Comparison of ENCODE assay signal across 27 mouse cellular contexts in the genomic region with DNA sequence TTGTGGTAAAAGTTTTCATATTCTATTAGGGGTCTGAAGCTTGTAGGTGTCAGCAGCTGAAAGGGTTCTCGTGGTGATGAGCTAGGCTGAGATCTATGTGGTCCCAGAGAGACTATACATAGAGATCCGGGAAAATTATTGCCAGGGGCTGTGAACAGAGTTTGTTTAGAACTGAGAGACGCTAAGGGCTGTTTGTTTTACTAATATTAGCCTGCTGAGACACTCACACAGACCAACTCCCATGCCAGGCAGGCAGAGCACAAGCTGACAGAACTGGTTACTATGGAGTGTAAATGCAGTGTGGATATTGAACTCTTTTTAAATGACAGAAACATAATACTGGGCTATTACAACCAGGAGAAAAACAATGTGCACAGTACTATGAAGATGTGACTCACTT.
"Had no signal": no experiment of that assay in that cellular context is flagged by ENCODE, and none has a peak within 500 bp of the region (broad histone marks: within the 10 kb centered on the region; RNA-seq: fewer than 3 reads in every experiment).

No protein-coding gene starts in this region.

- H3K27me3 ChIP-seq: heart, embryonic 13.5 days; heart, embryonic 15.5 days; hindbrain, embryonic 15.5 days; kidney, embryonic 15.5 days; limb, embryonic 13.5 days; limb, embryonic 15.5 days; liver, embryonic 12.5 days had no signal

- H3K36me3 ChIP-seq: heart, embryonic 13.5 days; heart, embryonic 15.5 days; hindbrain, embryonic 15.5 days; kidney, embryonic 15.5 days; limb, embryonic 13.5 days; limb, embryonic 15.5 days; liver, embryonic 12.5 days had no signal

- H3K4me3 ChIP-seq: gastrocnemius, adult 2 months; heart, adult 2 months; heart, embryonic 13.5 days; heart, embryonic 15.5 days; hindbrain, embryonic 13.5 days; hindbrain, embryonic 15.5 days; kidney, embryonic 15.5 days; limb, embryonic 13.5 days; limb, embryonic 15.5 days; liver, embryonic 12.5 days had no signal

- H3K27ac ChIP-seq: gastrocnemius, adult 2 months; heart, adult 2 months; heart, embryonic 13.5 days; heart, embryonic 15.5 days; hindbrain, embryonic 13.5 days; hindbrain, embryonic 15.5 days; hindbrain, postnatal 0 days; kidney, embryonic 15.5 days; kidney, postnatal 0 days; limb, embryonic 13.5 days; limb, embryonic 15.5 days; liver, embryonic 12.5 days; liver, embryonic 14.5 days had no signal

- H3K4me2 ChIP-seq: heart, embryonic 11.5 days; heart, embryonic 13.5 days; heart, embryonic 15.5 days; hindbrain, embryonic 13.5 days; hindbrain, embryonic 15.5 days; kidney, embryonic 15.5 days; limb, embryonic 13.5 days; limb, embryonic 15.5 days; liver, embryonic 12.5 days had no signal

- H3K4me1 ChIP-seq: hindbrain, embryonic 13.5 days; hindbrain, embryonic 15.5 days; kidney, embryonic 15.5 days; limb, embryonic 13.5 days; limb, embryonic 15.5 days; liver, embryonic 12.5 days had no signal

- H3K9me3 ChIP-seq: heart, embryonic 13.5 days; heart, embryonic 15.5 days; hindbrain, embryonic 13.5 days; hindbrain, embryonic 15.5 days; kidney, embryonic 15.5 days; limb, embryonic 13.5 days; limb, embryonic 15.5 days; liver, embryonic 12.5 days had no signal

- H3K9ac ChIP-seq: heart, embryonic 13.5 days; heart, embryonic 15.5 days; hindbrain, embryonic 13.5 days; hindbrain, embryonic 15.5 days; kidney, embryonic 15.5 days; limb, embryonic 13.5 days; limb, embryonic 15.5 days; liver, embryonic 12.5 days; liver, embryonic 14.5 days had no signal

- DNase-seq: gastrocnemius, adult 2 months; gastrocnemius, postnatal 10 days; gastrocnemius, postnatal 36 days; heart, adult 11 months; heart, adult 2 months; heart, postnatal 14 days; heart, postnatal 36 days; kidney, adult 11 months; kidney, adult 2 months; kidney, adult 9 months; kidney, postnatal 14 days; kidney, postnatal 36 days; layer of hippocampus, postnatal 36 days; left cerebral cortex, postnatal 4 days had no signal

- ATAC-seq: hindbrain, postnatal 0 days; intestine, embryonic 16.5 days; liver, embryonic 12.5 days had no signal
